Mouse (Mus musculus): ENCODE measurements around the gene Aqp8. TPM values are rescaled to one million over a fixed set of nuclear protein-coding genes. Genes with fewer than 3 reads are reported as not detected.

Gene Aqp8
- polyA plus RNA-seq, 1 experiment from 2014 or later, result 0.69 TPM

GRCm38 (mm10) chr7:123442079-123442478 lies 20.0 kb upstream of the Aqp8 start:
- Histone ChIP-seq H3K36me3 (ENCODE audit: insufficient read depth, low read length) (no peaks in the 10 kb centered on the region), H3K4me2 (replicated peaks; ENCODE audit: low read depth, low read length) (no peak overlapping the region), H3K4me3 (ENCODE audit: low read length) (no peak overlapping the region), H3K4me1 (ENCODE audit: insufficient read depth, low read length) (no peaks in the 10 kb centered on the region), H3K9ac (replicated peaks; ENCODE audit: low read length) (no peak overlapping the region), H3K27me3 (ENCODE audit: insufficient read depth, low read length) (no peaks in the 10 kb centered on the region), H3K27ac (ENCODE audit: low read length) (no peak overlapping the region), H3K9me3 (ENCODE audit: low read length) (no peaks in the 10 kb centered on the region)
- 82% methylated on average over 1 of the region's 1 CpGs for WGBS
- no peak for ATAC-seq (ENCODE audit: low FRiP score, low TSS enrichment)

GRCm38 (mm10) chr7:123448794-123449193 lies 13.3 kb upstream of the Aqp8 start:
- H3K27ac ChIP-seq (ENCODE audit: low read length), result no peak overlapping the region
- no peaks in the 10 kb centered on the region for H3K27me3 ChIP-seq (ENCODE audit: insufficient read depth, low read length)
- 88% methylated on average over 2 of the region's 2 CpGs for WGBS
- H3K4me1 ChIP-seq (ENCODE audit: insufficient read depth, low read length), result peaks cover 9% of the 10 kb centered on the region; the same call in 1 of the 2 replicates
- H3K4me3 ChIP-seq (ENCODE audit: low read length), result no peak overlapping the region
- ATAC-seq (ENCODE audit: low FRiP score, low TSS enrichment), result no peak
- H3K4me2 ChIP-seq (replicated peaks; ENCODE audit: low read depth, low read length), result no peak overlapping the region
- H3K9ac ChIP-seq (replicated peaks; ENCODE audit: low read length), result no peak overlapping the region
- no peaks in the 10 kb centered on the region for H3K9me3 ChIP-seq (ENCODE audit: low read length)
- H3K36me3 ChIP-seq (ENCODE audit: insufficient read depth, low read length), result no peaks in the 10 kb centered on the region

- Histone ChIP-seq H3K4me3 (ENCODE audit: low read length) (no peak overlapping the region), H3K27ac (ENCODE audit: low read length) (no peak overlapping the region), H3K4me1 (ENCODE audit: insufficient read depth, low read length) (peaks cover 9% of the 10 kb centered on the region; the same call in 1 of the 2 replicates), H3K36me3 (ENCODE audit: insufficient read depth, low read length) (no peaks in the 10 kb centered on the region), H3K9me3 (ENCODE audit: low read length) (no peaks in the 10 kb centered on the region), H3K4me2 (replicated peaks; ENCODE audit: low read depth, low read length) (no peak overlapping the region), H3K27me3 (ENCODE audit: insufficient read depth, low read length) (no peaks in the 10 kb centered on the region), H3K9ac (replicated peaks; ENCODE audit: low read length) (no peak overlapping the region)
- ATAC-seq (ENCODE audit: low FRiP score, low TSS enrichment), result no peak
- 68% methylated on average over 10 of the region's 10 CpGs for WGBS
Observed at GRCm38 (mm10) chr7:123449676-123450075, 12.4 kb upstream of the Aqp8 start.

GRCm38 (mm10) chr7:123450515-123450914 lies 11.6 kb upstream of the Aqp8 start:
- no peak overlapping the region for H3K4me3 ChIP-seq (ENCODE audit: low read length)
- peaks cover 9% of the 10 kb centered on the region; the same call in 1 of the 2 replicates for H3K4me1 ChIP-seq (ENCODE audit: insufficient read depth, low read length)
- no peak overlapping the region for H3K4me2 ChIP-seq (replicated peaks; ENCODE audit: low read depth, low read length)
- no peak for ATAC-seq (ENCODE audit: low FRiP score, low TSS enrichment)
- 85% methylated on average over 2 of the region's 2 CpGs for WGBS
- no peak overlapping the region for H3K27ac ChIP-seq (ENCODE audit: low read length)
- H3K9me3 ChIP-seq (ENCODE audit: low read length), result no peaks in the 10 kb centered on the region
- H3K27me3 ChIP-seq (ENCODE audit: insufficient read depth, low read length), result no peaks in the 10 kb centered on the region
- no peak overlapping the region for H3K9ac ChIP-seq (replicated peaks; ENCODE audit: low read length)
- H3K36me3 ChIP-seq (ENCODE audit: insufficient read depth, low read length), result no peaks in the 10 kb centered on the region

- no peak overlapping the region for H3K9ac ChIP-seq (replicated peaks; ENCODE audit: low read length)
- H3K4me2 ChIP-seq (replicated peaks; ENCODE audit: low read depth, low read length), result no peak overlapping the region
- 36% methylated on average over 6 of the region's 6 CpGs for WGBS
- H3K27ac ChIP-seq (ENCODE audit: low read length), result no peak overlapping the region
- H3K4me3 ChIP-seq (ENCODE audit: low read length), result no peak overlapping the region
- no peak for ATAC-seq (ENCODE audit: low FRiP score, low TSS enrichment)
- no peaks in the 10 kb centered on the region for H3K27me3 ChIP-seq (ENCODE audit: insufficient read depth, low read length)
- H3K9me3 ChIP-seq (ENCODE audit: low read length), result no peaks in the 10 kb centered on the region
- no peaks in the 10 kb centered on the region for H3K36me3 ChIP-seq (ENCODE audit: insufficient read depth, low read length)
- peaks cover 9% of the 10 kb centered on the region; the same call in 1 of the 2 replicates for H3K4me1 ChIP-seq (ENCODE audit: insufficient read depth, low read length)
Observed at GRCm38 (mm10) chr7:123452551-123452950, 9.5 kb upstream of the Aqp8 start.

- H3K4me3 ChIP-seq (ENCODE audit: low read length), result no peak overlapping the region
- H3K4me1 ChIP-seq (ENCODE audit: insufficient read depth, low read length), result peaks cover 9% of the 10 kb centered on the region; the same call in 1 of the 2 replicates
- ATAC-seq (ENCODE audit: low FRiP score, low TSS enrichment), result no peak
- 58% methylated on average over 8 of the region's 8 CpGs for WGBS
- no peaks in the 10 kb centered on the region for H3K27me3 ChIP-seq (ENCODE audit: insufficient read depth, low read length)
- peak overlapping the region; percentile 24; the same call in 1 of the 2 replicates for H3K27ac ChIP-seq (ENCODE audit: low read length)
- no peaks in the 10 kb centered on the region for H3K9me3 ChIP-seq (ENCODE audit: low read length)
- no peak overlapping the region for H3K4me2 ChIP-seq (replicated peaks; ENCODE audit: low read depth, low read length)
- no peaks in the 10 kb centered on the region for H3K36me3 ChIP-seq (ENCODE audit: insufficient read depth, low read length)
- no peak overlapping the region for H3K9ac ChIP-seq (replicated peaks; ENCODE audit: low read length)
Observed at GRCm38 (mm10) chr7:123453066-123453465, 9.0 kb upstream of the Aqp8 start.

- H3K27ac ChIP-seq (ENCODE audit: low read length), result no peak overlapping the region
- H3K9ac ChIP-seq (replicated peaks; ENCODE audit: low read length), result no peak overlapping the region
- ATAC-seq (ENCODE audit: low FRiP score, low TSS enrichment), result no peak
- H3K4me1 ChIP-seq (ENCODE audit: insufficient read depth, low read length), result peaks cover 9% of the 10 kb centered on the region; the same call in 1 of the 2 replicates
- H3K9me3 ChIP-seq (ENCODE audit: low read length), result no peaks in the 10 kb centered on the region
- no peaks in the 10 kb centered on the region for H3K36me3 ChIP-seq (ENCODE audit: insufficient read depth, low read length)
- H3K4me3 ChIP-seq (ENCODE audit: low read length), result no peak overlapping the region
- no peaks in the 10 kb centered on the region for H3K27me3 ChIP-seq (ENCODE audit: insufficient read depth, low read length)
- WGBS, result 86% methylated on average over 3 of the region's 3 CpGs
- H3K4me2 ChIP-seq (replicated peaks; ENCODE audit: low read depth, low read length), result no peak overlapping the region
Observed at GRCm38 (mm10) chr7:123455088-123455487, 7.0 kb upstream of the Aqp8 start.

GRCm38 (mm10) chr7:123458309-123458708 lies 3.8 kb upstream of the Aqp8 start:
- WGBS, result 88% methylated on average over 4 of the region's 4 CpGs
- H3K4me3 ChIP-seq (ENCODE audit: low read length), result no peak overlapping the region
- no peak overlapping the region for H3K9ac ChIP-seq (replicated peaks; ENCODE audit: low read length)
- H3K27ac ChIP-seq (ENCODE audit: low read length), result no peak overlapping the region
- H3K36me3 ChIP-seq (ENCODE audit: insufficient read depth, low read length), result no peaks in the 10 kb centered on the region
- H3K4me2 ChIP-seq (replicated peaks; ENCODE audit: low read depth, low read length), result no peak overlapping the region
- H3K4me1 ChIP-seq (ENCODE audit: insufficient read depth, low read length), result peaks cover 5% of the 10 kb centered on the region; the same call in 1 of the 2 replicates
- ATAC-seq (ENCODE audit: low FRiP score, low TSS enrichment), result no peak
- no peaks in the 10 kb centered on the region for H3K27me3 ChIP-seq (ENCODE audit: insufficient read depth, low read length)
- no peaks in the 10 kb centered on the region for H3K9me3 ChIP-seq (ENCODE audit: low read length)

- Histone ChIP-seq H3K27ac (ENCODE audit: low read length) (no peak overlapping the region), H3K4me2 (replicated peaks; ENCODE audit: low read depth, low read length) (no peak overlapping the region), H3K4me1 (ENCODE audit: insufficient read depth, low read length) (peaks cover 4% of the 10 kb centered on the region; the same call in 1 of the 2 replicates), H3K27me3 (ENCODE audit: insufficient read depth, low read length) (no peaks in the 10 kb centered on the region), H3K36me3 (ENCODE audit: insufficient read depth, low read length) (no peaks in the 10 kb centered on the region), H3K9ac (replicated peaks; ENCODE audit: low read length) (no peak overlapping the region), H3K4me3 (ENCODE audit: low read length) (no peak overlapping the region), H3K9me3 (ENCODE audit: low read length) (no peaks in the 10 kb centered on the region)
- WGBS, result 82% methylated on average over 4 of the region's 4 CpGs
- ATAC-seq (ENCODE audit: low FRiP score, low TSS enrichment), result no peak
Observed at GRCm38 (mm10) chr7:123459247-123459646, 2.8 kb upstream of the Aqp8 start.

- Histone ChIP-seq H3K4me3 (ENCODE audit: low read length) (no peak overlapping the region), H3K27me3 (ENCODE audit: insufficient read depth, low read length) (no peaks in the 10 kb centered on the region), H3K4me2 (replicated peaks; ENCODE audit: low read depth, low read length) (no peak overlapping the region), H3K27ac (ENCODE audit: low read length) (no peak overlapping the region), H3K9ac (replicated peaks; ENCODE audit: low read length) (no peak overlapping the region), H3K36me3 (ENCODE audit: insufficient read depth, low read length) (no peaks in the 10 kb centered on the region), H3K9me3 (ENCODE audit: low read length) (no peaks in the 10 kb centered on the region), H3K4me1 (ENCODE audit: insufficient read depth, low read length) (peaks cover 4% of the 10 kb centered on the region; the same call in 1 of the 2 replicates)
- no peak for ATAC-seq (ENCODE audit: low FRiP score, low TSS enrichment)
- 86% methylated on average over 4 of the region's 4 CpGs for WGBS
Observed at GRCm38 (mm10) chr7:123461316-123461715, 775 bp upstream of the Aqp8 start.

All from kidney, embryonic 16.5 days (tissue).